Mouse (Mus musculus) heart, embryonic 10.5 days (tissue): ENCODE measurements around the gene Bahcc1. TPM values are rescaled to one million over a fixed set of nuclear protein-coding genes. Genes with fewer than 3 reads are reported as not detected.

Source experiments
- DNase-seq: peaks from one replicate; pipeline ENCODE4 v3.0.0-alpha.2; 2017; ENCODE audit warnings: low spot score
- H3K27ac ChIP-seq: fragments of 300-500 bp; sonication (generic); 2 replicates; pipeline ENCODE4 v1.5.1; 2016; ENCODE audit warnings: mild to moderate bottlenecking
- H3K27me3 ChIP-seq: fragments of 300-500 bp; sonication (generic); 2 replicates; pipeline ENCODE4 v1.6.1; 2016; ENCODE audit warnings: mild to moderate bottlenecking; ENCODE audit not compliant: poor library complexity, insufficient read depth, severe bottlenecking
- H3K36me3 ChIP-seq: fragments of 300-500 bp; sonication (generic); 2 replicates; pipeline ENCODE4 v1.6.1; 2016; ENCODE audit warnings: mild to moderate bottlenecking, moderate library complexity
- H3K4me1 ChIP-seq: fragments of 300-500 bp; sonication (generic); 2 replicates; pipeline ENCODE4 v1.6.1; 2016; ENCODE audit warnings: mild to moderate bottlenecking
- H3K4me3 ChIP-seq: fragments of 300-500 bp; sonication (generic); 2 replicates; pipeline ENCODE4 v1.5.1; 2016; ENCODE audit warnings: mild to moderate bottlenecking, moderate library complexity
- H3K9me3 ChIP-seq: fragments of 300-500 bp; sonication (generic); 2 replicates; pipeline ENCODE4 v1.6.1; 2016; ENCODE audit warnings: mild to moderate bottlenecking, moderate library complexity
- WGBS: fragments of 180-500 bp; shearing (Covaris S2); methylation state at CpG from one replicate; pipeline ENCODE4 v1.1.7; 2016; 5-methylcytosine and 5-hydroxymethylcytosine counted together
- polyA plus RNA-seq: library from polyadenylated mRNA; unstranded; fragments of >200 nt; fragmentation: Nextera tagmentation; extraction: Ambion mirVana; gene quantifications from 2 replicates; pipeline ENCODE4 v1.2.1, GENCODE M21; 2016

Bahcc1 gene
- polyA plus RNA-seq, 1 experiment from 2014 or later: 12.9 TPM

DNA sequence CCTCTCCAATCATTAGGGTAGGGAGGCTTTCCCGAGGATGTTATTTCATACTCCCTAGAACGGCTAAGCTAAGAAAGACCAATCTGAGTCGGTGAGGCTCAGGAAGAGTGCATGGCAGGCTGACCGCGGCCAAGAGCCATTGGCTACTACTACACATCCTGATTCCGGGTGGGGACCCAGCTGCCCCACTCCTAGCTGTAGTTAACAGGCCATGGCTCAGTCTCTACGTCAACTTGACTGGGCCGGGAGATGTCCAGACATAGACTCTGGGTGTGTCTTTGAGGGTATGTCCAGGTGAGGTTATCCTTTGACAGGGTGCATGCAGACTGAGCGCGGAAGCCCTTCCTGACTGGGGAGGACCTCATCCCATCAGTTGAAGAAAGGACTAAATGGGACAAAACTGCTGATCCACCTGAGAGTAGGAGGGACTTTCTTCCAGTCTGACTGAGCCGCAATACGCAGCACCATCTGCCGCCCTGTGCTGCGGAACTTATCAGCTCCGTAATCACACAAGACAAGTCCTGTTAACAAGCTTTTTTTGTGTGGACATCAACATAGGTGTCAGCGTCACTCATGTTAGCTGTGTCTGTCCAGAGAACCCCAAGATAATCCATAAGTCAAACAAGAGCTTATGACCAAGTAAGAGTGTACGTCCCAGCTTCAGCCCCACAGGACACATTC is 14.4 kb upstream of the Bahcc1 start:
- 77% methylated on average over 17 of the region's 17 CpGs for WGBS
- Histone ChIP-seq H3K4me1 (peaks cover 83% of the 10 kb centered on the region), H3K36me3 (peaks cover 8% of the 10 kb centered on the region; the same call in 1 of the 2 replicates), H3K4me3 (no peak overlapping the region), H3K27ac (peak overlapping the region; percentile 92), H3K27me3 (no peaks in the 10 kb centered on the region), H3K9me3 (no peaks in the 10 kb centered on the region)
- no peak for DNase-seq

DNA sequence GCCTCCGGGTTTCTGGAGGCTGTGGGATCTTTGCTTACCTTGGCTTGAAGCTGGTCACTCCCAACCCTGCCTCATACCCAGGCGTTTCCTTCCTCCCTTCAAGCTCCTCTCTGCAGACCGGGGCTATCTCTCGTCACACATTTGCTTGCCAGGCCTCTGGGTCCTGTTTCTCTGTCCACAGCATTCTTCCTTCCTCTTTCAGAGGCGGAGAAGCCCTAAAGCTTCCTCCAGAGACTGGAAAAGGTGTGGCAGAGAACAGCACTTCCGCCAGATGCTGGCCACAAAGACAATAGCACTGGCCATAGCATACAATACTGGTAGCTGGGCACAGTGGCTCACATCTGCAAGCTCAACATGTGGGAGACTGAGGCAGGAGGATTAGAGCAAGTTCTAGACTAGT is 13.8 kb upstream of the Bahcc1 start:
- 0 out of 2 replicates have a peak, but pooled peaks cover 3% of the 10 kb centered on the region for H3K36me3 ChIP-seq
- H3K4me1 ChIP-seq: peaks cover 89% of the 10 kb centered on the region
- no peaks in the 10 kb centered on the region for H3K27me3 ChIP-seq
- no peak overlapping the region for H3K4me3 ChIP-seq
- 38% methylated on average over 6 of the region's 6 CpGs for WGBS
- H3K9me3 ChIP-seq: no peaks in the 10 kb centered on the region
- H3K27ac ChIP-seq: peak overlapping the region; percentile 92
- DNase-seq: peak; percentile 78

DNA sequence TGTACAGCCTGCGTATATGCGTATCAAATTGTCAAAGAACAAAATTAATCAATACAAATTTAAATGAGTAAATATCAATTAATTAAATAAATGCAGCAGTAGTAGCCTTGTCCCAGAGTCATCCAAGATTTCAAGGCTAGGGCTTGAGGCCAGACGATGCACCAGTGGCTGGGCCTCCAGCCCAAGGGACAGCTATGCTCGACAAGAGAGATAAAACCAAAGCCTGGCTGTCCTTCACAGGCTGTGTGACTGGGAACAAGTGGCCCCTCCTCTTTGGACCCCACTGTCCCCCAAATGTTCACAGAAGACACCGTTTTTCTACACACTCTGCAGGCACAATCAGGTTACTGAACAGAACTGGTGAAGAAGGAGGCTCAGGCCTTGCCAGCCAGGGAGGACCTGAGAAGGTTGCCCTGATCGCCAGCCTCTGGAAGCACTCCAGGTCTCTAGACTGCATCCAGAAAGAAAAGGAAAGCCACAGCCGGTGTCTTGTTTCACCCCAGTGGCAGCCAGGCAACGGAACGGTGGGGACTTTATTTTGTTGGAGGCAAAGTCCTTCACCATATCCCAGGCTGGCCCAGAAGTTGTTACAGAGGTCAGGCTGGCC is 12.7 kb upstream of the Bahcc1 start:
- H3K27me3 ChIP-seq: no peaks in the 10 kb centered on the region
- H3K36me3 ChIP-seq: no peaks in the 10 kb centered on the region
- WGBS: 41% methylated on average over 9 of the region's 9 CpGs
- no peaks in the 10 kb centered on the region for H3K9me3 ChIP-seq
- H3K27ac ChIP-seq: peak overlapping the region; percentile 92
- peaks cover 99% of the 10 kb centered on the region for H3K4me1 ChIP-seq
- no peak overlapping the region for H3K4me3 ChIP-seq
- DNase-seq: peak; percentile 75

DNA sequence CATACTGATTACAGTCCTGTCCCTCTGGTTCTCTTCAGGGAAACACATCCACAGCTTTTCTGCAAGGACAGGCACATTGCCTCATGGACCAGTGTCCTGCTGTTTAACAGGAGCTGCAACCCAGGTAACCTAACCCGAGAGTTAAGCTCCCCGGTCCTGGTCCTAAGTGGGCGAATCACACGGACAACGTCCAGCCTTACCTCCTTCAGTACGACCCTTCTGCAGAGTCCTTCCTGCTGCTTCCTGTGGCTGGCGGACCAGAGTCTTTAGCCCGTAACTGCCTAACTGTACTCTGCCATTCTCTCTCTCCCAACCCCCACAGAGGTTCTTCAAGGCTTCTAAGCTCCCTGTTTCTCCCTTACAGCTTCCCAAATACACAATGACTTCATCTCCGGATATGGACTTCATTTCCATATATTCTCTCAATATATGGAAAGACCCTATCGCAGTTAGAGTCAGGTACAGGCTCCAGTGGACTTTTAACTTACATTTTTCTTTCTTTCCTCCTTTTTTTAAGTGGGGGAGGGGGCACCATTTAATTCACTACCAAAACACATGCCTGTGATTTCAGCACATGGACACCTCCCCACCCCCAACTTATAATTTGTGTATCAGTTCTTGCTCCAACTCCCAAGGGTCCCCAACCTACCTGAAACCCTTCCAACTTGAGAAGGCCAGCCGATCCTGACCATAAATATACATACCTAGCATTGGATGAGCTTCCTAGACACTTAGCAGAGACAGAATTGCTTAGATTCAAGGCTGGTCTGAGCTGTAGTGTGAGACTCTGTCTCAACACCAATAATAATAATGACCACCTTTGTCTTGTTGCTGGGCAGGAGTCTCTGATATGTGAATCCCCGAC is 11.6 kb upstream of the Bahcc1 start:
- 40% methylated on average over 12 of the region's 12 CpGs for WGBS

DNA sequence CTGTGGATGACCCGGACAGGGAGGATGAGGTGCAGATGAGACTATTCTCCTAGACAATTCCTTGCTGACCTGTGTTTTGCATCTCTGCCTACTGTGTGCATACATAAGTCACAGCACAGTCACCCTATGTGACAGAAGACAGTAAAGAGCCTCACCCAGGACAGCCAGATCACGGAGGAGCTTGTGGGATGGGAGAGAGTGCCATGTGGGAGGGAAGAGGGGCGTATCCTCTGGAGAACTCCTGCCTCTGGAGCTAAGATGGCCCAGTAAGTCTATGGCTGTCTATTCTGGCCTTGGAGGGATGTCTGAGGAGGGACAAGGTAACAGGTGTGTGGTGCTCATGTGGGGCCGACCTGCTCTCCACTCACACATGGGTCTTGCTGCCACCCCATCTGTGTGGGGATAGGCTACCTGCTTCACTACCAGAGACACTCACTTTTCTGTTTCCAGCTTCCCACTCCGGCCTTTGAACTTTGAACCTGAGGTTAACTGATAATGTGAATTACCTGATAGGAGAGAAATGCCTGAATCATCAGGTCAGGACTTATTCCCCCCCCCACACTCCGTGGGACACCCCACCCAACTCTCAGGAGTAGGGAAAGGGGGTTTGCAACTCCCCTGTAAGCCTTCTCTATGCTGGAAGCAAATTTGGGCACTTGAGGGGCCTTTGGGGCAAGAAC is 10.2 kb upstream of the Bahcc1 start:
- Histone ChIP-seq H3K4me1 (peaks cover 99% of the 10 kb centered on the region), H3K27ac (peak overlapping the region; percentile 50), H3K36me3 (no peaks in the 10 kb centered on the region), H3K9me3 (no peaks in the 10 kb centered on the region), H3K27me3 (no peaks in the 10 kb centered on the region), H3K4me3 (no peak overlapping the region)
- DNase-seq: no peak
- WGBS: 76% methylated on average over 6 of the region's 6 CpGs

More for the DNA sequence above, 11.6 kb upstream of the Bahcc1 start:
- H3K4me1 ChIP-seq: peaks cover 99% of the 10 kb centered on the region
- H3K36me3 ChIP-seq: no peaks in the 10 kb centered on the region
- H3K27ac ChIP-seq: peak overlapping the region; percentile 92
- H3K4me3 ChIP-seq: 0 out of 2 replicates have a peak overlapping the region, but pooled peaks have one; percentile 3
- H3K27me3 ChIP-seq: no peaks in the 10 kb centered on the region
- DNase-seq: no peak
- H3K9me3 ChIP-seq: no peaks in the 10 kb centered on the region

DNA sequence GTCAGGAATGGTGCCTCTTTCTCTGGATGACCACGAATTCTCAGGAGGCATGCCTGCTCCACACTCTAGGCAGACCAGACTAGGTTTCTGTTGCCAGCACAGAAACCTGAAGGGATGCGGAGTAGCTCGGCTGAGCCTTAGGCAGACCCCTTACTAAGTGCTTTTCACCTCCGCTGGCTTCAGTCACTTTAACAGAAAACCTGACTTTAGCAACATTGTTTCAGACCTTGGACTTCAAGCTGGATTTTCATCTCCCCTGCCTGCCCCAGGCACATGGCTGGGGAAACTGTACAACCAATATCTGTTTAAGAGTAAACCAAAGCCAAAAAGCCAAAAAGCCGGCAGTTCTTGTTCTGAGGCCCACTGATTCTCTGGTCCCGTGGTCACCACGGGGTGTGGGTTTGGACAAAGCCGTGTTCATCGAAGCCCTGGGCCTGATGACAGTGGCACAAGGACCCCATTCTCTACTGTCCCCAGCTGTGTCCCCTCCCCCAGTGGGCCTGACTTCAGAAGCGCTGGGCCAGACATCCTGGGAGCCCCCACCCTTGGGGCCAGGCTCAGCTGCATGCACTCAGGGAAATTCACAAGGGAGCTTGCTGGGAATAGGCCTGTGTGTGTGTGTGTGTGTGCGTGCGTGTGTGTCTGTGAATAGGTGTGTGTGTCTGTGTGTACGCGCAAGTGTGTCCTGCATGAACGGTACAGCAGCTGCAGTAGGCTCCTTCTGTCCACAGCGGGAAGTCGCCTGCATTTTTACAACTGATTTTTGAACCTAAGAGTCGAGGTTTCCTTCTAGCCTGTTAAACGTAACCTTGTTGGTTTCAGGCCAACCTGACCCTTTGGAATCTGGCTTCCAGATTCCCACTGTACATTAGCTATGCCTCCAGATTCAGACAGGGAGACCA is 8.9 kb upstream of the Bahcc1 start:
- H3K4me1 ChIP-seq: peaks cover 99% of the 10 kb centered on the region
- no peaks in the 10 kb centered on the region for H3K36me3 ChIP-seq
- no peaks in the 10 kb centered on the region for H3K9me3 ChIP-seq
- H3K27ac ChIP-seq: peak overlapping the region; percentile 98
- peak; percentile 78 for DNase-seq
- WGBS: 63% methylated on average over 19 of the region's 19 CpGs
- peak overlapping the region; percentile 56; the same call in 1 of the 2 replicates for H3K4me3 ChIP-seq
- no peaks in the 10 kb centered on the region for H3K27me3 ChIP-seq

DNA sequence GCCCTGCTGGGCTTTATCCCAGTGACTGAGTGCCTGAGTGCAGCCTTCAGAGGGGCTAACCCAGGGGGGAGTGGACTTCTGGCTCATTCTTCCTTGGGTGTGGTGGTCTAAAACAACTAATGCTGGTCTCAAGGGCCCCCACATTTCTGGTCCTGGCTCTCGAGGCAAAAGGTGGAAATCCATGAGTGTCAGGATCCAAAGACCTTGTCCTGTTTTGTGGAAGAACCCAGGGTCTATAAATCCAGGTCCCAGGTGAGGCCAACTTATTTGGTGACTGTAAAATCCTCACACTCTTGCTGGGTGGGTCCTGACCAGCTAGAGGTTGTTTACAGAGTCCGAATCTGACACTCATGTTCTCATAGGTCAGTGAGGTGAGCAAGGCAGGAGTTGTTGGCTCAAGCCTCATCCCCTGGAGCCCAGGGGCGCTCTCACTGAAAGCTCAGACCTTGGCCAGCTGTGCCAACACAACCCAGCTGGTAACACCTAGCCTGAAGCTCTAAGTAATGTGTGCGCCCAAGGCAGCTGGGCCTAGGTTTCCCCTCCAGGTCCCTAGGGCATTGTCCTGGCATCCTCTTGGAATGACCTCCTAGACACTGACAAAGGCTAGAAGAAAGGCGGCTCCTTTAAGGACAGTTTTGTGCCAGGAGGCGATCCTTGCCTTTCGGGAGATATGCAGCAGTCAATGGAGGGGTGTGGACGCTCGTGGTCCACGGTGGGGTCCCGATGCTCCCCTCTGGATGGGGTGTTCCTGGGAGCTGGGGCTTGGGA is 8.1 kb upstream of the Bahcc1 start:
- Histone ChIP-seq H3K9me3 (no peaks in the 10 kb centered on the region), H3K4me1 (peaks cover 99% of the 10 kb centered on the region), H3K27ac (peak overlapping the region; percentile 98), H3K27me3 (no peaks in the 10 kb centered on the region), H3K4me3 (peak overlapping the region; percentile 56), H3K36me3 (no peaks in the 10 kb centered on the region)
- WGBS: 23% methylated on average over 11 of the region's 11 CpGs
- no peak for DNase-seq

DNA sequence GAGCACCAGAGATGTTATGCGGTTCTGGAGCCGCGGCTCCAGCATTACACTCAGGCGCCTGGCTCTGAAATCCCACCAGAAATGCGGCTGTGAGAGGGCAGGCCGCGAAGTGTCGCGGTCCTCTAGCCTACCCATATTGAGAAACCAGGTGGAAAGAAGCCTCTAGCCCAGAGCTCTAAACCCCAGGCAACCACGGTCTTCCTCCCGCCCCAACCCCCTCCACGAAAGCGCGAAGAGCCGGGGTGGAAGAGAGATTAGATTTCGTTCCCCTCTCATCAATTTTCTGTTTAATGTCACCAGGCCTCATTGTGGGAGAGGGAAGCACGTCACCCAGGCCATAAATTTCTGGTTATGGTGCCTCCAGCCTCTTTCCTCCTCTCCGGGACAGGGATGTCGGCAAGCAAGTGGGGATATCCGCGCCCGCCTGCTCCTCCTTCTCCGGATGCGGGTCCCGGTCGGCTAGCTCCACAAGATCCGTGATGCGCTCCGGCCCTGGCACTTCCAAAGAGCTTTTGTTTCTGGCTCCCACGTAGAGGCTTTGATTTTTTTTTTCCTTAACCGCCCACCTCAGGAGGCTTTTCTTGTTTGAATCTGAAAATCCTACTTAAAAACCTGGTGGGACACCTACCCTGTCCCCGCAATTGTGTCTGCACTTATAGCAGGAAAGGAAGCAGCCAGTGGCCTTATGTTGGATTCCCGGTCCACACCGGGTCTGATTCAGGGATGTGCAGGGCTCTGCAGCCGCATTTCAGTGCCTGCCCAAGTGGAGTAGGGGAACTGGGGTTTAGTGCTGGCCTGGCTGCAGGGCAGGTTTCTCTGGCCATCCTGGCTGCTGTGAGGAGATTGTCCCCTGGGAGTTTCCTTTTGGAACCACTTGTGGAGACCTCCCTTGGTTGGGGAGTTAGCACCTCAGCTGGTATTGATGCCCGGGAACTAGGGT is 7.2 kb upstream of the Bahcc1 start:
- Histone ChIP-seq H3K9me3 (no peaks in the 10 kb centered on the region), H3K4me1 (peaks cover 94% of the 10 kb centered on the region), H3K36me3 (no peaks in the 10 kb centered on the region), H3K4me3 (peak overlapping the region; percentile 56), H3K27me3 (no peaks in the 10 kb centered on the region), H3K27ac (peak overlapping the region; percentile 98)
- WGBS: 5% methylated on average over 36 of the region's 36 CpGs
- peak; percentile 76 for DNase-seq

DNA sequence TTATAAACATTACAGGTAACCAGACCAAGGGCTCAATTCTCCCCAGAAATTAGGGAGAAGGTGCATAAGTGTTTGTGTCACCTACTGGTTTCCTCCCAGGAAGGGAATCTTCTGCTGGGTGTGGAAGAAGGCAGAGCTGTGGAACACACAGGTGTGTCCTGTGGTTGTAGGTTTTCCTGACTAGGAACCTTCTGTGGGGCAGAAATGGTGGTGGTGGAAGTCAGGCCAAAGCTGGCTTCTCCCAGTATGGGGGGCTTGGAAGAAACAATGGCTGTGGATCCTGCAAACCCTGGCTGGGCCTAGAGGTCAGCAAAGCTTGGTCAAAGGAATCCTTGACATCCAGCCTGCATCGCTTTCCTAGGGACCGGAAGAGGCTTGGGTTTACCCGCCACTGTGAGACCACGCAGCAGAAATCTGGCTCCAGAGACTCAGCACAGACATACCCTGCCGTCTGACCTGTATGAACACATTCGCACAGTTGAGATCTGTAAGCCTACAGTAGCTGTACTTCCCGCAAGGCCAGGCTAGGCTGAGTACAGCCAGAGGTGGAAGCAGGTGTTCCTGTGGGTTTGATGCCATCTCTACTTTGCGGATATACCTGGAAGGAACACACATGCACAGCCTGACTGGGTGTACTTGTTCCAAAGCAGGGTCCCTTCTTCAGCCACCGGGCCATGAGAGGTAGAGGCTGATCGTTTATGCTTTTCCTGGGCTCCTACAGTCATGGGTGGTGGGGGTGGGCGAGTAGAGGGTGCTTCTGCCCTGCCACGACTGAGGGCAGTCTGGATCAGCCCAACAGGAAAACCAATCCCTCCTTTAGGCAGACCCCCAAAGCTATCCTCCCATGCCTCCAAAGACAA is 6.1 kb upstream of the Bahcc1 start:
- Histone ChIP-seq H3K4me3 (peak overlapping the region; percentile 89), H3K36me3 (no peaks in the 10 kb centered on the region), H3K27ac (peak overlapping the region; percentile 98), H3K27me3 (no peaks in the 10 kb centered on the region), H3K9me3 (no peaks in the 10 kb centered on the region), H3K4me1 (peaks cover 84% of the 10 kb centered on the region)
- DNase-seq: peak; percentile 74
- 58% methylated on average over 12 of the region's 12 CpGs for WGBS

DNA sequence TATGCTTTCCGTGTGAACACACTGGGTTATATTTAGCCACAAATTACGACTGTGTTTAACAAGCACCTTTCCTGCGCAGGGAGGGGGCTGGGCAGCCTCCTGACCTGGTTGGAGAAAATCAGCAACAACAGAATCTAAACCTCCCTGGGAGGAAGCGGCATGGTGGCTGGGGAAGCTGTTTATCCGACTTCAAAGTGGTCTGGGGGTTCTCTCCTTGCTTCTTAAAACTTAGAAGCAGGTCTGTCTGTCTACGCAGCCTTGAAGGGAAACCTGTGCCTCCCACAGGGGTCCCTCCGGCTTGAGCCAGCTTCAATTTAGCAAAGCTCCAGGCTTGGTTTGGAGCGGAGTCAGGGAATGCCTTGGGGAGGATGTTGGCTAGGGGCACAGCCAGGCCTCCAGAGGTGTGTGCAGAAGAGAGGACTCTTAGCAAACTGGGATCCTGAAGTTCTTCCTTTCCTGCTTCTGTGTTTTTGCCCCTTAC is 5.1 kb upstream of the Bahcc1 start:
- H3K27me3 ChIP-seq: no peaks in the 10 kb centered on the region
- no peak for DNase-seq
- 18% methylated on average over 8 of the region's 8 CpGs for WGBS
- peaks cover 81% of the 10 kb centered on the region for H3K4me1 ChIP-seq
- peak overlapping the region; percentile 98 for H3K27ac ChIP-seq
- peak overlapping the region; percentile 89 for H3K4me3 ChIP-seq
- H3K36me3 ChIP-seq: no peaks in the 10 kb centered on the region
- no peaks in the 10 kb centered on the region for H3K9me3 ChIP-seq
